Mouse (Mus musculus) midbrain, postnatal 0 days (tissue): ENCODE results near the gene Ptma. TPM values are rescaled to one million over a fixed set of nuclear protein-coding genes. Genes with fewer than 3 reads are reported as not detected.
A peak's percentile ranks its signal among the peaks of the same experiment; 100 is the strongest.
"Not testable (repeated sequence)": the region's sequence is repeated elsewhere in the genome, so short reads cannot be mapped to it uniquely, and the experiment has no call there.

Experiments used
- ATAC-seq: fragments of 200-750 bp; cut with Nextera tagmentation; 2 replicates; pipeline ENCODE4 v1.8.0; 2017; ENCODE audit warnings: moderate number of reproducible peaks, mild to moderate bottlenecking, moderate TSS enrichment, moderate library complexity; ENCODE audit not compliant: low FRiP score
- DNase-seq: peaks from one replicate; pipeline ENCODE4 v3.0.0-alpha.2; 2015; ENCODE audit warnings: low spot score
- H3K27ac ChIP-seq: fragments of 300-500 bp; sonication (generic); 2 replicates; pipeline ENCODE4 v1.5.1; 2014; ENCODE audit warnings: low read depth, mild to moderate bottlenecking, low read length, mixed read lengths
- H3K27me3 ChIP-seq: fragments of 300-500 bp; sonication (generic); 2 replicates; pipeline ENCODE4 v1.6.1; 2014; ENCODE audit warnings: low read length, control low read depth, mixed read lengths; ENCODE audit not compliant: insufficient read depth
- H3K36me3 ChIP-seq: fragments of 300-500 bp; sonication (generic); 2 replicates; pipeline ENCODE4 v1.6.1; 2014; ENCODE audit warnings: low read length, control low read depth, mixed read lengths; ENCODE audit not compliant: insufficient read depth
- H3K4me1 ChIP-seq: fragments of 300-500 bp; sonication (generic); 2 replicates; pipeline ENCODE4 v1.6.1; 2014; ENCODE audit warnings: mild to moderate bottlenecking, control low read depth, antibody characterized with exemption, low read length, mixed read lengths; ENCODE audit not compliant: insufficient read depth
- H3K4me2 ChIP-seq: fragments of 300-500 bp; sonication (generic); 2 replicates; pipeline ENCODE4 v1.6.1; 2014; ENCODE audit warnings: low read depth, mild to moderate bottlenecking, low read length, mixed read lengths; ENCODE audit not compliant: poor library complexity, severe bottlenecking
- H3K4me3 ChIP-seq: fragments of 300-500 bp; sonication (generic); 2 replicates; pipeline ENCODE4 v1.5.1; 2014; ENCODE audit warnings: low read depth, mild to moderate bottlenecking, low read length, moderate library complexity
- H3K9ac ChIP-seq: fragments of 300-500 bp; sonication (generic); replicated peaks from 2 replicates; pipeline ENCODE4 v1.6.1; 2014; ENCODE audit warnings: mild to moderate bottlenecking, low read length, moderate library complexity, mixed read lengths; ENCODE audit not compliant: poor library complexity, severe bottlenecking
- H3K9me3 ChIP-seq: fragments of 300-500 bp; sonication (generic); 2 replicates; pipeline ENCODE4 v1.6.1; 2016; ENCODE audit warnings: low read length, control low read depth
- CTCF ChIP-seq: IDR thresholded peaks from 2 replicates; pipeline ENCODE4 v1.5.1; 2016; ENCODE audit warnings: antibody characterized with exemption, mild to moderate bottlenecking
- WGBS: fragments of 180-500 bp; shearing (Covaris S2); extraction: QIAGEN DNeasy Blood & Tissue Kit; methylation state at CpG from one replicate; pipeline ENCODE4 v1.1.7; 2014; 5-methylcytosine and 5-hydroxymethylcytosine counted together
- polyA plus RNA-seq: library from polyadenylated mRNA; unstranded; fragments of >200 nt; fragmentation: Nextera tagmentation; extraction: Ambion mirVana; gene quantifications from 2 replicates; pipeline ENCODE4 v1.2.1, GENCODE M21; 2015
- total RNA-seq: library from RNA; depleted of rRNA; stranded (reverse); fragments of >200 nt; gene quantifications from 2 replicates; pipeline ENCODE4 v1.2.3, GENCODE M21; 2014

Ptma gene
- total and polyA plus RNA-seq, 2 experiments from 2014 or later = 947 to 1,354 TPM

- Histone ChIP-seq H3K9ac (no peak overlapping the region), H3K4me2 (no peak overlapping the region), H3K9me3 (no peaks in the 10 kb centered on the region), H3K27me3 (no peaks in the 10 kb centered on the region), H3K27ac (no peak overlapping the region), H3K36me3 (no peaks in the 10 kb centered on the region), H3K4me1 (no peaks in the 10 kb centered on the region), H3K4me3 (no peak overlapping the region)
- no peak for TF ChIP-seq CTCF
- ATAC-seq (no peak), DNase-seq (no peak)
- WGBS = 64% methylated on average over 7 of the region's 7 CpGs
Measured at GRCm38 (mm10) chr1:86481468-86481867, 45.1 kb upstream of the Ptma start.

- no peak overlapping the region for H3K4me3 ChIP-seq
Measured at GRCm38 (mm10) chr1:86482288-86482687, 44.2 kb upstream of the Ptma start.

GRCm38 (mm10) chr1:86482761-86483160 is 43.8 kb upstream of the Ptma start:
- H3K36me3 ChIP-seq = no peaks in the 10 kb centered on the region
- TF ChIP-seq CTCF = no peak
- 30% methylated on average over 1 of the region's 1 CpGs for WGBS
- no peaks in the 10 kb centered on the region for H3K27me3 ChIP-seq
- no peak overlapping the region for H3K4me3 ChIP-seq
- H3K27ac ChIP-seq = no peak overlapping the region
- no peak for ATAC-seq
- H3K4me2 ChIP-seq = no peak overlapping the region
- no peaks in the 10 kb centered on the region for H3K4me1 ChIP-seq
- no peak overlapping the region for H3K9ac ChIP-seq
- H3K9me3 ChIP-seq = no peaks in the 10 kb centered on the region
- DNase-seq = no peak

More at GRCm38 (mm10) chr1:86482288-86482687, 44.2 kb upstream of the Ptma start:
- Histone ChIP-seq H3K4me1 (no peaks in the 10 kb centered on the region), H3K4me2 (no peak overlapping the region), H3K27ac (no peak overlapping the region), H3K27me3 (no peaks in the 10 kb centered on the region), H3K36me3 (no peaks in the 10 kb centered on the region), H3K9me3 (no peaks in the 10 kb centered on the region), H3K9ac (no peak overlapping the region)
- TF ChIP-seq CTCF = no peak
- 82% methylated on average over 11 of the region's 11 CpGs for WGBS
- DNase-seq (no peak), ATAC-seq (no peak)

- ATAC-seq = no peak
- H3K27me3 ChIP-seq = no peaks in the 10 kb centered on the region
- WGBS = 97% methylated on average over 1 of the region's 1 CpGs
Measured at GRCm38 (mm10) chr1:86485346-86485745, 41.2 kb upstream of the Ptma start.

GRCm38 (mm10) chr1:86485858-86486257 is 40.7 kb upstream of the Ptma start:
- H3K27me3 ChIP-seq, H3K36me3 ChIP-seq, H3K9me3 ChIP-seq, H3K4me1 ChIP-seq, H3K27ac ChIP-seq, H3K4me3 ChIP-seq, H3K9ac ChIP-seq, DNase-seq, H3K4me2 ChIP-seq, ATAC-seq: not testable (repeated sequence)
- 98% methylated on average over 5 of the region's 6 CpGs for WGBS

More at GRCm38 (mm10) chr1:86485346-86485745, 41.2 kb upstream of the Ptma start:
- Histone ChIP-seq H3K4me3 (no peak overlapping the region), H3K9me3 (no peaks in the 10 kb centered on the region), H3K36me3 (no peaks in the 10 kb centered on the region), H3K4me2 (no peak overlapping the region), H3K27ac (no peak overlapping the region), H3K9ac (no peak overlapping the region), H3K4me1 (no peaks in the 10 kb centered on the region)
- no peak for TF ChIP-seq CTCF
- no peak for DNase-seq

GRCm38 (mm10) chr1:86486703-86487294 is 39.7 kb upstream of the Ptma start:
- Histone ChIP-seq H3K4me1 (0 out of 2 replicates have a peak, but pooled peaks cover under 1% of the 10 kb centered on the region), H3K36me3 (no peaks in the 10 kb centered on the region), H3K9ac (peak overlapping the region; percentile 76), H3K27ac (peak overlapping the region; percentile 100), H3K4me3 (peak overlapping the region; percentile 53), H3K9me3 (no peaks in the 10 kb centered on the region), H3K27me3 (no peaks in the 10 kb centered on the region), H3K4me2 (peak overlapping the region; percentile 87)
- ATAC-seq (no peak), DNase-seq (no peak)
- WGBS = 9% methylated on average over 13 of the region's 13 CpGs
- TF ChIP-seq CTCF = no peak
